Mouse (Mus musculus): Measurements from ENCODE around the gene Lamtor1.

DNA sequence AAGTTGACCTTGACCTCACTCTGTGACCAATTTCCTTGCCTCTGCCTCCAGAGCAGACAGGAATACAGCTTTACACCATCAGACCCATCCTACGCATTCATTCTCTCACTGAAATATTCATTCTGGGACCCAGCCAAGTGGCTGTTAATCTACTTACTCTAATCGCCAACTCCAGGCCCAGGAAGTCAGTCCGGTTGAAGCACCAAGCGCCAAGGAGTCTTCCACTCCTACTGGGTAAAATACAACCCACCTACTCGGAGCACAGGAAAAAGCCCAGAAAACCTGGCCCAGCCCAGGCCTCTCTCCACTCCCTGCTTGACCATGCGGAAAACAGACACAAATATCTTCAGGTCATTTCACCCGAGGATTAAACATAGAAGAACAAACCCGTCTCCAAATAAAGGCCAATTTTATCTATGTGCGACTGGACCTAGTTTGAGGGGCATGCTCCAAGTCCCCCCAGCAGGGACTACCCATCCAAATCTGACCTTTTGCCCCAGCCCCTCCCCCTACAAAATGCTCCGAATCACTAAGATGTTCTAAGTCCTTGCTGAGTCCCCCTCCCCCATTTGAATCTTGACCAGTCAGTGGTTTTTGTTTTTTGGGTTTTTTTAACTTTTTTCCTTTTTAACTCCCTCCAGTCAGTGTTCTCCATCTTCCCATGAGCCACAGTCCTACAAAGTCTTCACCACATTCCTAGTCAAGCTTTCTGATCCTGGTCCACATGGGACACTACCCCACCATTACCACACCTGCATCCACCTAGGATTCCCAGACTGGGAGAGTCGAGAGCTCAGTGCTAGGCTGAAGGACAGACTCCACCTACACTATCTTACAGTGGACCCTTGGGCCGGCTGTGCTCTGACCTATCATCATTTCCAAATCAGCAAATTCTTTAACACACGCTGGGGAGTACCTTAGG lies 37.2 kb upstream of the Lamtor1 start:
- TF ChIP-seq CTCF (IDR thresholded peaks at IDR 0.05; ENCODE audit: control insufficient read depth, insufficient read depth, low read length) (no peak), POLR2A (IDR thresholded peaks at IDR 0.05; ENCODE audit: borderline replicate concordance, control insufficient read depth, low read depth, low read length) (no peak)
